10 mouse cellular contexts compared by ENCODE assay signal in genomic region chr12:56535411-56536173, GRCm38 (mm10). TPM values are rescaled to one million over a fixed set of nuclear protein-coding genes. Genes with fewer than 3 reads are reported as not detected.
DNase-seq lines count a peak whose midpoint lies in the region; ATAC-seq lines count a peak whose summit lies in the region.
"Had no signal": no experiment of that assay in that cellular context is flagged by ENCODE, and none has a peak within 500 bp of the region (broad histone marks: within the 10 kb centered on the region; RNA-seq: fewer than 3 reads in every experiment).

No protein-coding gene starts in this region.

- intact Hi-C loops in heart, postnatal 14 days (cut with DNase I): no loop called here

- no peak overlapping the region for H3K27ac ChIP-seq in heart, embryonic 14.5 days (replicated peaks in 1 of 2; ENCODE audit: control insufficient read depth in 1 of 2, insufficient read depth in 1 of 2, low read depth in 2 of 2, low read length in 2 of 2)
- H3K27ac ChIP-seq in forebrain, embryonic 16.5 days (ENCODE audit: low read length): peak overlapping the region; percentile 56; the same call in 1 of the 2 replicates

- no peak for ATAC-seq in heart, embryonic 14.5 days (ENCODE audit: insufficient number of reproducible peaks, insufficient read depth, low FRiP score, low read depth)
- ATAC-seq in forebrain, embryonic 16.5 days: peak; percentile 28; the same call in 1 of the 2 replicates
- ATAC-seq in CD4-positive, CD25-positive, alpha-beta regulatory T cell, adult 4 months: no peak

- peak overlapping the region; percentile 12 to 41; a peak in 3 of 4 replicates for H3K4me3 ChIP-seq in heart, embryonic 14.5 days (ENCODE audit: control insufficient read depth in 1 of 2, insufficient read depth in 1 of 2, low read depth in 1 of 2, low read length in 2 of 2)
- H3K4me3 ChIP-seq in forebrain, embryonic 16.5 days (replicated peaks; ENCODE audit: low read length): peak overlapping the region; percentile 35
- H3K4me3 ChIP-seq: erythroblast, embryonic 14.5 days had no signal

- H3K36me3 ChIP-seq in heart, embryonic 14.5 days (ENCODE audit: control insufficient read depth, insufficient read depth, low read length): no peaks in the 10 kb centered on the region
- no peaks in the 10 kb centered on the region for H3K36me3 ChIP-seq in forebrain, embryonic 16.5 days (ENCODE audit: control insufficient read depth, insufficient read depth)

- 0% methylated on average over 28 of the region's 36 CpGs for WGBS in heart, embryonic 14.5 days
- under 1% methylated on average over 30 of the region's 36 CpGs for WGBS in forebrain, embryonic 16.5 days

- no peak for DNase-seq in heart, postnatal 14 days
- peak; percentile 55 for DNase-seq in R1 (ENCODE audit: low read depth, low spot score)
- peak; percentile 62 for DNase-seq in lung, postnatal 14 days
- DNase-seq in frontal cortex, postnatal 25 days (ENCODE audit: low spot score in 2 of 2): no peak
- no peak for DNase-seq in cerebellum, postnatal 14 days

- H3K4me1 ChIP-seq in heart, embryonic 14.5 days (ENCODE audit: control insufficient read depth in 2 of 2, insufficient read depth in 2 of 2, low read length in 2 of 2): peaks cover 0 to 26% of the 10 kb centered on the region in 2 experiments; a peak in 2 of 4 replicates
- peaks cover 21% of the 10 kb centered on the region for H3K4me1 ChIP-seq in forebrain, embryonic 16.5 days (replicated peaks; ENCODE audit: control insufficient read depth, insufficient read depth, low read length)

- H3K27me3 ChIP-seq in heart, embryonic 14.5 days (ENCODE audit: control insufficient read depth, insufficient read depth, low read length): peaks cover 96% of the 10 kb centered on the region
- peaks cover 77% of the 10 kb centered on the region for H3K27me3 ChIP-seq in forebrain, embryonic 16.5 days (replicated peaks; ENCODE audit: control insufficient read depth, insufficient read depth, low read length)

- H3K4me2 ChIP-seq in heart, embryonic 14.5 days (ENCODE audit: low read length): peak overlapping the region; percentile 67
- no peak overlapping the region for H3K4me2 ChIP-seq in forebrain, embryonic 16.5 days (ENCODE audit: low read length)

- H3K9me3 ChIP-seq in heart, embryonic 14.5 days (ENCODE audit: control insufficient read depth, low read length): no peaks in the 10 kb centered on the region
- H3K9me3 ChIP-seq in forebrain, embryonic 16.5 days (ENCODE audit: control insufficient read depth, low read length): no peaks in the 10 kb centered on the region

- H3K9ac ChIP-seq in heart, embryonic 14.5 days (ENCODE audit: low read length): no peak overlapping the region
- H3K9ac ChIP-seq in forebrain, embryonic 16.5 days (replicated peaks; ENCODE audit: low read depth, low read length): no peak overlapping the region; the same call in 1 of the 2 replicates

RNA-seq across cellular contexts. Expression of gene Nkx2-1, which starts 1.1 kb away (rescaled TPM):
- polyA plus RNA-seq in heart, embryonic 14.5 days (2014; fragmentation: Nextera tagmentation; extraction: Ambion mirVana): 0.08 TPM in 1 of 2 replicates, not detected in the other
- under 1 TPM in 1 of 2 experiments, not detected in 1; 0.19 TPM for total RNA-seq in heart, postnatal 14 days (2021)
- polyA plus RNA-seq in forebrain, embryonic 16.5 days (2015; fragmentation: Nextera tagmentation; extraction: Ambion mirVana): 4.7 and 8.1 TPM in 2 replicates
- not detected for polyA plus RNA-seq in CD4-positive, CD25-positive, alpha-beta regulatory T cell, adult 4 months (2017; shearing (Covaris generic))
- polyA plus RNA-seq: erythroblast, embryonic 14.5 days; liver, embryonic 16.5 days had no signal

Comparison
In these comparisons a context has a peak if more than half of its experiments do, and no peak if none do; other contexts are left out.
1. DNase-seq: peak in R1 (single experiment) and lung, postnatal 14 days (single experiment); none in heart, postnatal 14 days (0 of 2), frontal cortex, postnatal 25 days (0 of 2) and cerebellum, postnatal 14 days (0 of 2).